Mouse (Mus musculus) G1E (cell line): Measurements from ENCODE around the gene Dmac2.

Experiments used
- CTCF ChIP-seq: IDR thresholded peaks from 2 replicates; pipeline ENCODE4 v1.5.1; 2012; ENCODE audit warnings: low read depth, low read length, inconsistent platforms, mixed read lengths
- GATA1 ChIP-seq: IDR thresholded peaks from 2 replicates; pipeline ENCODE4 v1.6.1; 2012; ENCODE audit warnings: borderline replicate concordance, low read length, inconsistent platforms, mixed read lengths
- POLR2AphosphoS5 ChIP-seq: IDR thresholded peaks from 2 replicates; pipeline ENCODE4 v1.6.1; 2012; ENCODE audit warnings: low read depth, low read length, inconsistent platforms; ENCODE audit not compliant: insufficient replicate concordance

- TF ChIP-seq CTCF (no peak), GATA1 (no peak), POLR2AphosphoS5 (no peak)
Measured at GRCm38 (mm10) chr7:25671686-25672085, 52.5 kb downstream of the Dmac2 start.
